Mouse (Mus musculus) forebrain, embryonic 12.5 days (tissue): ENCODE measurements around the gene Ltbp4. TPM values are rescaled to one million over a fixed set of nuclear protein-coding genes. Genes with fewer than 3 reads are reported as not detected.

Source experiments
- ATAC-seq: fragments of 200-750 bp; cut with Nextera tagmentation; 2 replicates; pipeline ENCODE4 v1.8.0; 2017; ENCODE audit warnings: moderate TSS enrichment; ENCODE audit not compliant: low FRiP score
- H3K27ac ChIP-seq: fragments of 300-500 bp; sonication (generic); 2 replicates; pipeline ENCODE4 v1.5.1; 2016; ENCODE audit warnings: mild to moderate bottlenecking
- H3K27me3 ChIP-seq: fragments of 300-500 bp; sonication (generic); 2 replicates; pipeline ENCODE4 v1.6.1; 2016; ENCODE audit warnings: mild to moderate bottlenecking
- H3K36me3 ChIP-seq: fragments of 300-500 bp; sonication (generic); replicated peaks from 2 replicates; pipeline ENCODE4 v1.6.1; 2016; ENCODE audit warnings: mild to moderate bottlenecking
- H3K4me1 ChIP-seq: fragments of 300-500 bp; sonication (generic); 2 replicates; pipeline ENCODE4 v1.6.1; 2016
- H3K4me2 ChIP-seq: fragments of 300-500 bp; sonication (generic); 2 replicates; pipeline ENCODE4 v1.6.1; 2016; ENCODE audit warnings: mild to moderate bottlenecking, moderate library complexity
- H3K4me3 ChIP-seq: fragments of 300-500 bp; sonication (generic); replicated peaks from 2 replicates; pipeline ENCODE4 v1.5.1; 2016; ENCODE audit warnings: mild to moderate bottlenecking
- H3K9ac ChIP-seq: fragments of 300-500 bp; sonication (generic); 2 replicates; pipeline ENCODE4 v1.6.1; 2016; ENCODE audit warnings: mild to moderate bottlenecking
- H3K9me3 ChIP-seq: fragments of 300-500 bp; sonication (generic); 2 replicates; pipeline ENCODE4 v1.6.1; 2016
- WGBS: fragments of 180-500 bp; shearing (Covaris S2); methylation state at CpG from one replicate; pipeline ENCODE4 v1.1.7; 2016; 5-methylcytosine and 5-hydroxymethylcytosine counted together
- polyA plus RNA-seq: library from polyadenylated mRNA; unstranded; fragments of >200 nt; fragmentation: Nextera tagmentation; extraction: Ambion mirVana; gene quantifications from 2 replicates; pipeline ENCODE4 v1.2.1, GENCODE M21; 2016

Ltbp4 gene
- polyA plus RNA-seq, 1 experiment from 2014 or later = 16.5 TPM

- WGBS = 54% methylated on average over 4 of the region's 4 CpGs
- Histone ChIP-seq H3K27me3 (peaks cover 37% of the 10 kb centered on the region), H3K4me2 (peak overlapping the region; percentile 65), H3K36me3 (peaks cover 31% of the 10 kb centered on the region), H3K27ac (no peak overlapping the region), H3K4me1 (peaks cover 28% of the 10 kb centered on the region), H3K9me3 (no peaks in the 10 kb centered on the region), H3K4me3 (peak overlapping the region; percentile 67), H3K9ac (peak overlapping the region; percentile 69)
- ATAC-seq = no peak
Measured at GRCm38 (mm10) chr7:27354783-27355182, 17.3 kb upstream of the Ltbp4 start.

- Histone ChIP-seq H3K27ac (no peak overlapping the region), H3K9ac (0 out of 2 replicates have a peak overlapping the region, but pooled peaks have one; percentile 69), H3K4me2 (peak overlapping the region; percentile 65), H3K4me1 (peaks cover 28% of the 10 kb centered on the region), H3K27me3 (peaks cover 30% of the 10 kb centered on the region), H3K9me3 (no peaks in the 10 kb centered on the region), H3K4me3 (peak overlapping the region; percentile 67), H3K36me3 (peaks cover 38% of the 10 kb centered on the region)
- 32% methylated on average over 6 of the region's 6 CpGs for WGBS
- ATAC-seq = no peak
Measured at GRCm38 (mm10) chr7:27354144-27354543, 16.7 kb upstream of the Ltbp4 start.

GRCm38 (mm10) chr7:27345444-27345843 is 8.0 kb upstream of the Ltbp4 start:
- Histone ChIP-seq H3K27me3 (no peaks in the 10 kb centered on the region), H3K9me3 (no peaks in the 10 kb centered on the region), H3K27ac (no peak overlapping the region), H3K36me3 (peaks cover 76% of the 10 kb centered on the region), H3K4me3 (no peak overlapping the region), H3K9ac (no peak overlapping the region), H3K4me2 (no peak overlapping the region), H3K4me1 (no peaks in the 10 kb centered on the region)
- WGBS = 22% methylated on average over 6 of the region's 6 CpGs
- ATAC-seq = 0 out of 2 replicates have a peak, but pooled peaks have one; percentile 28

GRCm38 (mm10) chr7:27342595-27342994 is 5.1 kb upstream of the Ltbp4 start:
- Histone ChIP-seq H3K4me3 (no peak overlapping the region), H3K9ac (no peak overlapping the region), H3K4me2 (no peak overlapping the region), H3K9me3 (no peaks in the 10 kb centered on the region), H3K36me3 (peaks cover 51% of the 10 kb centered on the region), H3K27me3 (peaks cover 16% of the 10 kb centered on the region), H3K27ac (no peak overlapping the region), H3K4me1 (peaks cover 10% of the 10 kb centered on the region)
- 29% methylated on average over 4 of the region's 4 CpGs for WGBS
- no peak for ATAC-seq

- Histone ChIP-seq H3K27me3 (peaks cover 36% of the 10 kb centered on the region), H3K27ac (no peak overlapping the region)
- no peak for ATAC-seq
Measured at GRCm38 (mm10) chr7:27339519-27339918, 2.0 kb upstream of the Ltbp4 start.

GRCm38 (mm10) chr7:27339114-27339513 is 1.6 kb upstream of the Ltbp4 start:
- Histone ChIP-seq H3K27me3 (peaks cover 40% of the 10 kb centered on the region), H3K4me3 (peak overlapping the region; percentile 21), H3K9ac (peak overlapping the region; percentile 12; the same call in 1 of the 2 replicates), H3K27ac (no peak overlapping the region), H3K9me3 (no peaks in the 10 kb centered on the region), H3K36me3 (peaks cover 17% of the 10 kb centered on the region), H3K4me1 (peaks cover 32% of the 10 kb centered on the region), H3K4me2 (peak overlapping the region; percentile 43)
- WGBS = 60% methylated on average over 4 of the region's 4 CpGs
- no peak for ATAC-seq

More at GRCm38 (mm10) chr7:27339519-27339918, 2.0 kb upstream of the Ltbp4 start:
- WGBS = 29% methylated on average over 7 of the region's 7 CpGs
- peaks cover 28% of the 10 kb centered on the region for H3K4me1 ChIP-seq
- H3K4me3 ChIP-seq = peak overlapping the region; percentile 21
- peak overlapping the region; percentile 12; the same call in 1 of the 2 replicates for H3K9ac ChIP-seq
- peak overlapping the region; percentile 43 for H3K4me2 ChIP-seq
- peaks cover 21% of the 10 kb centered on the region for H3K36me3 ChIP-seq
- H3K9me3 ChIP-seq = no peaks in the 10 kb centered on the region

- H3K4me2 ChIP-seq = peak overlapping the region; percentile 65
- H3K9me3 ChIP-seq = no peaks in the 10 kb centered on the region
- 0 out of 2 replicates have a peak overlapping the region, but pooled peaks have one; percentile 31 for H3K27ac ChIP-seq
- ATAC-seq = peak; percentile 82
- H3K36me3 ChIP-seq = no peaks in the 10 kb centered on the region
- H3K27me3 ChIP-seq = peaks cover 69% of the 10 kb centered on the region
- peak overlapping the region; percentile 52 for H3K9ac ChIP-seq
- H3K4me1 ChIP-seq = peaks cover 53% of the 10 kb centered on the region
- WGBS = under 1% methylated on average over 47 of the region's 47 CpGs
- peak overlapping the region; percentile 43 for H3K4me3 ChIP-seq
Measured at GRCm38 (mm10) chr7:27335928-27336823, 1.3 kb downstream of the Ltbp4 start.

- no peak for ATAC-seq
- Histone ChIP-seq H3K9me3 (no peaks in the 10 kb centered on the region), H3K27ac (no peak overlapping the region), H3K4me1 (peaks cover 64% of the 10 kb centered on the region), H3K36me3 (no peaks in the 10 kb centered on the region), H3K27me3 (peaks cover 79% of the 10 kb centered on the region), H3K9ac (no peak overlapping the region), H3K4me2 (no peak overlapping the region), H3K4me3 (no peak overlapping the region)
- 62% methylated on average over 15 of the region's 15 CpGs for WGBS
Measured at GRCm38 (mm10) chr7:27335011-27335720, 2.3 kb downstream of the Ltbp4 start.

GRCm38 (mm10) chr7:27334405-27334911 is 3.0 kb downstream of the Ltbp4 start:
- Histone ChIP-seq H3K4me3 (peak overlapping the region; percentile 20; the same call in 1 of the 2 replicates), H3K36me3 (no peaks in the 10 kb centered on the region), H3K9me3 (no peaks in the 10 kb centered on the region), H3K4me1 (peaks cover 66% of the 10 kb centered on the region), H3K4me2 (peak overlapping the region; percentile 16; the same call in 1 of the 2 replicates), H3K9ac (no peak overlapping the region), H3K27me3 (peaks cover 86% of the 10 kb centered on the region), H3K27ac (no peak overlapping the region)
- ATAC-seq = no peak
- WGBS = 3% methylated on average over 29 of the region's 32 CpGs

GRCm38 (mm10) chr7:27333316-27333941 is 4.1 kb downstream of the Ltbp4 start:
- WGBS = 2% methylated on average over 26 of the region's 77 CpGs
- peak overlapping the region; percentile 48 for H3K9ac ChIP-seq
- H3K36me3 ChIP-seq = no peaks in the 10 kb centered on the region
- no peak for ATAC-seq
- peak overlapping the region; percentile 42 for H3K4me3 ChIP-seq
- peaks cover 89% of the 10 kb centered on the region for H3K27me3 ChIP-seq
- no peaks in the 10 kb centered on the region for H3K9me3 ChIP-seq
- no peak overlapping the region for H3K27ac ChIP-seq
- peaks cover 67% of the 10 kb centered on the region for H3K4me1 ChIP-seq
- H3K4me2 ChIP-seq = peak overlapping the region; percentile 71

GRCm38 (mm10) chr7:27332353-27333199 is 4.9 kb downstream of the Ltbp4 start:
- ATAC-seq = no peak
- Histone ChIP-seq H3K4me2 (peak overlapping the region; percentile 71), H3K4me3 (peak overlapping the region; percentile 42), H3K4me1 (peaks cover 63% of the 10 kb centered on the region), H3K36me3 (no peaks in the 10 kb centered on the region), H3K27ac (no peak overlapping the region), H3K9ac (peak overlapping the region; percentile 48), H3K27me3 (peaks cover 89% of the 10 kb centered on the region), H3K9me3 (no peaks in the 10 kb centered on the region)
- WGBS = under 1% methylated on average over 33 of the region's 39 CpGs
